Mouse (Mus musculus) stomach, postnatal 0 days (tissue): ENCODE measurements around the gene Sart1.

Source experiments
- CTCF ChIP-seq: IDR thresholded peaks from 2 replicates; pipeline ENCODE4 v1.5.1; 2016; ENCODE audit warnings: antibody characterized with exemption, low read depth, mild to moderate bottlenecking, moderate library complexity
- EP300 ChIP-seq: optimal IDR thresholded peaks from 2 replicates; pipeline ENCODE3; 2016; ENCODE audit warnings: antibody characterized with exemption

GRCm38 (mm10) chr19:5420579-5420978 is 32.1 kb upstream of the Sart1 start:
- TF ChIP-seq CTCF = no peak
- no peak for TF ChIP-seq EP300
